Mouse (Mus musculus) brain, embryonic 14.5 days (tissue): Measurements from ENCODE around the gene E130309D02Rik.

Source experiments
- CTCF ChIP-seq: fragments of 200-500 bp; IDR thresholded peaks from 2 replicates; pipeline ENCODE4 v1.5.1; 2012; ENCODE audit warnings: inconsistent platforms, mild to moderate bottlenecking, moderate library complexity, borderline replicate concordance; ENCODE audit not compliant: insufficient read depth, insufficient read length; ENCODE audit errors: extremely low read depth
- POLR2A ChIP-seq: fragments of 200-500 bp; IDR thresholded peaks from 2 replicates; pipeline ENCODE4 v1.6.1; 2012; ENCODE audit warnings: mild to moderate bottlenecking, inconsistent platforms, borderline replicate concordance; ENCODE audit not compliant: poor library complexity, insufficient read depth, insufficient read length, severe bottlenecking; ENCODE audit errors: extremely low read depth

DNA sequence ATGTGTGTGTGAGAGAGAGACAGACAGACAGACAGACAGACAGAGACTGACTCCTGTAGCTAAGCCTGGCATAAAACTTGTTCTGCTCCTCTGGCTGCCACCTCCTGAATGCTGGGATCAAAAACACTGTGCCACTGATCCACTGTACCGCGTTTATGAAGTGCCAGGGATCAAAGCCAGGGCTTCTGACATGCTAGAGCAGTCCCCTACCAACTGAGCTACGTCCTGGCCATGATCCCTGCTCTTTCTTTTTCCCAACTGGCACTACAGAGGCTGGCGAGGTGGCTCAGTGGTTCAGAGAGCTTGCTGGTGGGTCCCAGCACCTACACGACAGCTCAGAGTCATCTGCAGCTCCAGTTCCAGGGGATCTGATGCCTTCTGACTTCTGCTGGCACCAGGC is 39.4 kb downstream of the E130309D02Rik start:
- TF ChIP-seq CTCF (no peak), POLR2A (no peak)
